Mouse (Mus musculus): ENCODE data around the gene Fign. TPM values are rescaled to one million over a fixed set of nuclear protein-coding genes. Genes with fewer than 3 reads are reported as not detected.

Fign gene
- polyA plus RNA-seq, 1 experiment from 2014 or later: 6.7 TPM

GRCm38 (mm10) chr2:64069950-64070695 is 27.7 kb downstream of the Fign start:
- Histone ChIP-seq H3K9me3 (replicated peaks; ENCODE audit: low read length) (no peaks in the 10 kb centered on the region), H3K36me3 (ENCODE audit: insufficient read depth, low read length) (no peaks in the 10 kb centered on the region), H3K9ac (ENCODE audit: low read depth, low read length) (no peak overlapping the region), H3K27me3 (ENCODE audit: insufficient read depth, low read length) (no peaks in the 10 kb centered on the region), H3K4me3 (replicated peaks; ENCODE audit: low read depth, low read length) (no peak overlapping the region), H3K27ac (no peak overlapping the region), H3K4me2 (ENCODE audit: low read length) (no peak overlapping the region), H3K4me1 (replicated peaks; ENCODE audit: insufficient read depth, low read length) (peaks cover 8% of the 10 kb centered on the region; the same call in 1 of the 2 replicates)
- DNase-seq (ENCODE audit: low spot score): no peak
- no peak for ATAC-seq (replicated peaks; ENCODE audit: low FRiP score, low read depth)
- WGBS: 87% methylated on average over 10 of the region's 10 CpGs
- TF ChIP-seq CTCF (IDR thresholded peaks at IDR 0.05; ENCODE audit: low read depth): no peak

DNA sequence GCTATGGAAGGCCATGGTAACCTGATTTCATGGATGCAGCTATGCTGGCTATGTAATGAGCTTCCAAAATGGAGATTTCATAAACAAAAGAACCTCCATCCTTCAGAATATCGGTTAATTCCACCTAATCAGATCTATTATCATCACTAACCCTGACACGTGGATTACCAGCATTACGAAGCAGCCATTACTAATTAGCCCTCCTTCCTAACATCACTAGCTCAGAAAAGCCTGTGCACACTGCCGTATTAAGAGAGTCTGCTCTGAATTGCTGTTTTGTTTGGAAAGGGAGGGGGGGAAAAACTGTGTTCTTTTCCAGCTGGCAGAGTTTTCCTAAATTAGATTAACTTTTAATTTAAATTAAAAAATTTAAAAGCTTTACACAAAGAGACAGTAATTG is 32.3 kb downstream of the Fign start:
- Histone ChIP-seq H3K4me3 (replicated peaks; ENCODE audit: low read depth, low read length) (no peak overlapping the region), H3K36me3 (ENCODE audit: insufficient read depth, low read length) (no peaks in the 10 kb centered on the region), H3K9me3 (replicated peaks; ENCODE audit: low read length) (no peaks in the 10 kb centered on the region), H3K27me3 (ENCODE audit: insufficient read depth, low read length) (no peaks in the 10 kb centered on the region), H3K4me2 (ENCODE audit: low read length) (no peak overlapping the region), H3K27ac (no peak overlapping the region), H3K4me1 (replicated peaks; ENCODE audit: insufficient read depth, low read length) (no peaks in the 10 kb centered on the region), H3K9ac (ENCODE audit: low read depth, low read length) (no peak overlapping the region)
- WGBS: 84% methylated on average over 4 of the region's 4 CpGs
- no peak for TF ChIP-seq CTCF (IDR thresholded peaks at IDR 0.05; ENCODE audit: low read depth)
- DNase-seq (ENCODE audit: low spot score) (no peak), ATAC-seq (replicated peaks; ENCODE audit: low FRiP score, low read depth) (no peak)

GRCm38 (mm10) chr2:64059477-64059876 is 38.4 kb downstream of the Fign start:
- no peaks in the 10 kb centered on the region for H3K9me3 ChIP-seq (replicated peaks; ENCODE audit: low read length)
- H3K9ac ChIP-seq (ENCODE audit: low read depth, low read length): no peak overlapping the region
- no peak overlapping the region for H3K27ac ChIP-seq
- WGBS: 85% methylated on average over 5 of the region's 5 CpGs
- H3K4me2 ChIP-seq (ENCODE audit: low read length): no peak overlapping the region
- no peaks in the 10 kb centered on the region for H3K27me3 ChIP-seq (ENCODE audit: insufficient read depth, low read length)
- DNase-seq (ENCODE audit: low spot score) (no peak), ATAC-seq (replicated peaks; ENCODE audit: low FRiP score, low read depth) (0 out of 2 replicates have a peak, but pooled peaks have one; percentile 52)
- no peaks in the 10 kb centered on the region for H3K36me3 ChIP-seq (ENCODE audit: insufficient read depth, low read length)
- H3K4me1 ChIP-seq (replicated peaks; ENCODE audit: insufficient read depth, low read length): no peaks in the 10 kb centered on the region
- no peak for TF ChIP-seq CTCF (IDR thresholded peaks at IDR 0.05; ENCODE audit: low read depth)
- no peak overlapping the region for H3K4me3 ChIP-seq (replicated peaks; ENCODE audit: low read depth, low read length)

DNA sequence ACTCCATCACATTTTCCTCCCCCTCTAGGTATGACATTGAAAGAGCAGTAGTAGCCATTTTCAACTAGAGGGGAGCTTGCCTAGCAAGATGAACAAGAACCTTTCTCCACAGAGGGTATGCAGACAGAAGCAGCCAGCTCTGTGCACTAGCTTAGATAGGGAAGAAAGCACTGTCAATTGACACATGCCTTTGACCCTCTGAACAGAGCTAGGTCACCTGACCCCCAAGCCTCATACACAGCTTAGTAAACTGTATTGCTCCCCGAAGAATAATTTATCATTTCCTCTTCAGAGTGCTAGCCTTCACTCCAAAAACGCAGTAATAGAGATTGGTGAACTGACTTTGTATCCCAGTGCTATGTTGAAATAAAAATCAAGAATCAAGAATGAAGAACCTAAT is 49.7 kb downstream of the Fign start:
- Histone ChIP-seq H3K4me3 (replicated peaks; ENCODE audit: low read depth, low read length) (no peak overlapping the region), H3K4me1 (replicated peaks; ENCODE audit: insufficient read depth, low read length) (no peaks in the 10 kb centered on the region), H3K4me2 (ENCODE audit: low read length) (no peak overlapping the region), H3K27me3 (ENCODE audit: insufficient read depth, low read length) (no peaks in the 10 kb centered on the region), H3K36me3 (ENCODE audit: insufficient read depth, low read length) (no peaks in the 10 kb centered on the region), H3K9ac (ENCODE audit: low read depth, low read length) (no peak overlapping the region), H3K27ac (no peak overlapping the region), H3K9me3 (replicated peaks; ENCODE audit: low read length) (no peaks in the 10 kb centered on the region)
- ATAC-seq (replicated peaks; ENCODE audit: low FRiP score, low read depth): no peak
- no peak for DNase-seq (ENCODE audit: low spot score)
- TF ChIP-seq CTCF (IDR thresholded peaks at IDR 0.05; ENCODE audit: low read depth): no peak
- WGBS: 71% methylated on average over 2 of the region's 2 CpGs

GRCm38 (mm10) chr2:64043099-64043498 is 54.7 kb downstream of the Fign start:
- Histone ChIP-seq H3K27me3 (ENCODE audit: insufficient read depth, low read length) (no peaks in the 10 kb centered on the region), H3K9ac (ENCODE audit: low read depth, low read length) (no peak overlapping the region), H3K4me3 (replicated peaks; ENCODE audit: low read depth, low read length) (no peak overlapping the region), H3K4me1 (replicated peaks; ENCODE audit: insufficient read depth, low read length) (no peaks in the 10 kb centered on the region), H3K4me2 (ENCODE audit: low read length) (no peak overlapping the region), H3K36me3 (ENCODE audit: insufficient read depth, low read length) (no peaks in the 10 kb centered on the region), H3K9me3 (replicated peaks; ENCODE audit: low read length) (no peaks in the 10 kb centered on the region), H3K27ac (no peak overlapping the region)
- no peak for TF ChIP-seq CTCF (IDR thresholded peaks at IDR 0.05; ENCODE audit: low read depth)
- 57% methylated on average over 3 of the region's 3 CpGs for WGBS
- ATAC-seq (replicated peaks; ENCODE audit: low FRiP score, low read depth) (no peak), DNase-seq (ENCODE audit: low spot score) (peak; percentile 47)

DNA sequence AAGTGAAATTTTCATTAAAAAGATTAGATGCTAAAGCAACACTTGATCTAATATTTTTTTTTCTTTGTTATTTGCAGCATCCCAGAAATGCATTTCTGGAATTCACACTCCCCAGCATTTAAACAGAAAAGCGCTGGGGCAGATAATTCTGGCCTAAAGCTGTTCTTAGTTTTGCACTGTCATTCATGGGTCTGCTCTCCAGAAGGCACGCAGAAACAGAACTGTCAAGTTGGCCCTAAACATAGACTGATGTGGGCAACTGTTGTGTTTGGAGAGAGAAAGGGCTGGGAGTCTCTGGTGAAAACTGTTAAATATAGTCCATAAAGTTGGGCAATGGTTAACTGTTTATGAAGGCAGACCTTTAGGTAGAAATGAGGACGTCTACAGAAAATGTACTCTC is 62.4 kb downstream of the Fign start:
- H3K9ac ChIP-seq (ENCODE audit: low read depth, low read length): no peak overlapping the region
- no peak overlapping the region for H3K4me3 ChIP-seq (replicated peaks; ENCODE audit: low read depth, low read length)
- no peaks in the 10 kb centered on the region for H3K4me1 ChIP-seq (replicated peaks; ENCODE audit: insufficient read depth, low read length)
- no peak overlapping the region for H3K4me2 ChIP-seq (ENCODE audit: low read length)
- no peaks in the 10 kb centered on the region for H3K27me3 ChIP-seq (ENCODE audit: insufficient read depth, low read length)
- no peak for TF ChIP-seq CTCF (IDR thresholded peaks at IDR 0.05; ENCODE audit: low read depth)
- H3K9me3 ChIP-seq (replicated peaks; ENCODE audit: low read length): no peaks in the 10 kb centered on the region
- ATAC-seq (replicated peaks; ENCODE audit: low FRiP score, low read depth): no peak
- H3K36me3 ChIP-seq (ENCODE audit: insufficient read depth, low read length): no peaks in the 10 kb centered on the region
- WGBS: 62% methylated on average over 3 of the region's 3 CpGs
- no peak overlapping the region for H3K27ac ChIP-seq
- DNase-seq (ENCODE audit: low spot score): no peak

GRCm38 (mm10) chr2:64033871-64034270 is 64.0 kb downstream of the Fign start:
- TF ChIP-seq CTCF (IDR thresholded peaks at IDR 0.05; ENCODE audit: low read depth): no peak
- H3K4me3 ChIP-seq (replicated peaks; ENCODE audit: low read depth, low read length): no peak overlapping the region
- H3K4me1 ChIP-seq (replicated peaks; ENCODE audit: insufficient read depth, low read length): no peaks in the 10 kb centered on the region
- no peaks in the 10 kb centered on the region for H3K9me3 ChIP-seq (replicated peaks; ENCODE audit: low read length)
- H3K27ac ChIP-seq: no peak overlapping the region
- no peaks in the 10 kb centered on the region for H3K36me3 ChIP-seq (ENCODE audit: insufficient read depth, low read length)
- no peaks in the 10 kb centered on the region for H3K27me3 ChIP-seq (ENCODE audit: insufficient read depth, low read length)
- WGBS: 90% methylated on average over 3 of the region's 3 CpGs
- DNase-seq (ENCODE audit: low spot score) (no peak), ATAC-seq (replicated peaks; ENCODE audit: low FRiP score, low read depth) (no peak)
- H3K9ac ChIP-seq (ENCODE audit: low read depth, low read length): no peak overlapping the region
- no peak overlapping the region for H3K4me2 ChIP-seq (ENCODE audit: low read length)

Data from kidney, postnatal 0 days (tissue).